Mouse (Mus musculus) urinary bladder, adult 18-20 months (tissue): Measurements from ENCODE around the gene Ercc8.
A peak's percentile ranks its signal among the peaks of the same experiment; 100 is the strongest.

Experiments
- DNase-seq, 2 experiments: peaks; one replicate each; pipeline ENCODE4 v3.0.0; 2022; ENCODE audit warnings: low spot score in 2 of 2, mixed read lengths in 2 of 2

Gene Ercc8

DNA sequence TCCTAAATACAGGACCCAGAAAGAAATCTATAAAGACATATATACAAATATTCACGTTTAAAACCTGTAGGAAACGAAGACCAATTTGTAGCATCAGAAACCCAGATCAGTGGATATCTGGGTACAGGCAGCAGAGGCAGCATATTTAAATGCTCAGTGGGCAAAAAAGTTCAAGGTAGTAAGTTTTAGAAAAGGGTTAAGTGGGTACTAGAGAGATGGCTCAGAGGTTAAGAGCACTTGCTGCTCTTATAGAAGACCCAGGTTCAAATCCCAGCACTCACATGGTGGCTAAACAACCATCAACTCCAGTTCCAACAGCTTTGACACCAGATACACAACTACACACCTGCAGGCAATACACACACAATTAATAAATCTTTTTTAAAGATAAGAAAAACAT is 1.4 kb upstream of the Ercc8 start:
- no peak for DNase-seq

DNA sequence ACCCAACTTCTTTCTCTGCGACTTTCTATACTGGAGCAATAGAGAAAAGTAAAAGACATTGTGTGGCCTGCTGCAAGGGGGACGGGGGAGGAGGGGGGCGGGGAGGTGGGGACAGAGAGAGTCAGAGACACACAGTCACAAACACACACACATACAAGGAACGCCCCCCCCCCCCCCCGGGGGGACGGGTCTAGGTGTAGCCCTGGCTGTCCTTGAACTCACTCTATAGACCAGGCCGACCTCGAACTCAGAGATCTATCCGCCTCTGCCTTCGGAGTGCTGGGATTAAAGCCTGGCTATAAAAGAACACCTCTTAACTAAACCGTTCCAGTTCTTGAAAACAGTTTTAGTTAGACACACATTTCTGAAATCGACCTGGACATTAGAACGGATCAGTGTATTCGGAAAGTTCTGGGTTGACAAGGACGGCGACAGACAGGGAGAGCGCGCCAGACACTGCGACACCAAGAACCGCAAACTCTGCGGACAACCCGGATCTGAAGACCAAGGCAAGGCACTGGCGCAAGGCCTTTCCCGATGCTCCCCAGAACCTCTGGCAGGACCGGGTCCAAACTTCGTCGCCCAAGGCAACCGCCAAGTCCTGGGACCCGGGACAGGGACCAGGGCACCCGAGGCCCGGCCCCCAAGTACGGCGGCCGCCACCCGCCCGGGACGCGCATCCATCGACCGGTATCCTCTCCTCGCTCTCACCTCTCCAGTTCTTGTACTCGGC is 633 bp upstream of the Ercc8 start:
- DNase-seq, result peak in 1 of 2 experiments; percentile 4

GRCm38 (mm10) chr13:108159241-108159575 is 677 bp downstream of the Ercc8 start:
- DNase-seq, result no peak

DNA sequence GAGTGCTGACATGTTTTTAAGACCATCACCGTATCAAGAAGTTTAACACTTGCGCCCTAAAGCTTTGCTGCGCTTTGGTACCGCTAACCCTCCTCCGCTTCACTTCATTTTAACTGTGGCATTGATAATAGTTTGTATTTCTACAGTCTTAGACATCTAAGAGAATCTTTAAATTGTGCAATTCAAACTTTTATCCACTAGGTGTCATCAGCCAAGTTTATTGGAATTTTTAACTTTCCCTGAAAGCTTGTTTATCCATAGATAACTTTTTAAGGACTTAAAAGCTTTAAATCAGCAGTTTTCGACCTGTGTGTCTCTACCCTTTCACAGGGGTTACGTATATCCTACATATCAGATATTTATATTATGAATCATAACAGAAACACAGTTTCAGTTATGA is 1.4 kb downstream of the Ercc8 start:
- DNase-seq, result no peak

DNA sequence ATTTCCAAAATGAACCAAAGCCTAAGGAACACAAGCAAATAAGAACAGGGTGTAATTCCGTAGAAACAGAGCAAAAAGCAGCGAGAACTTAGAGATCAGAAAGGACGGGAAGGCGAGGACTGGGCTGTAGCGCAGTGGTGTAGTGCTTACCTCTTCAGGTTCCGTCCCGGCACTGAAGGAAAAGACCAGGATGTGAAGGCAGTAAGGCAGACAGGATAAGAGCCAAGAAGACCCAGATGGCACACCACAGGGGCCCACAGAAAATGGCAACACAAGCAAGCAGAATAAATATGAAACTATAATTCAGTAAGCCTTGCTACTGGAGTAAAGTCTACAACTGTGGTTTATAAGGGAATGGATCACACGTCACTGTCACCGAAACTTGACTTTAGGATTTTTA is 5.4 kb downstream of the Ercc8 start:
- DNase-seq, result no peak

- DNase-seq, result no peak
These were observed 6.1 kb downstream of the Ercc8 start for GRCm38 (mm10) chr13:108164621-108165020.

- no peak for DNase-seq
These were observed 11.5 kb downstream of the Ercc8 start for GRCm38 (mm10) chr13:108170002-108170401.

DNA sequence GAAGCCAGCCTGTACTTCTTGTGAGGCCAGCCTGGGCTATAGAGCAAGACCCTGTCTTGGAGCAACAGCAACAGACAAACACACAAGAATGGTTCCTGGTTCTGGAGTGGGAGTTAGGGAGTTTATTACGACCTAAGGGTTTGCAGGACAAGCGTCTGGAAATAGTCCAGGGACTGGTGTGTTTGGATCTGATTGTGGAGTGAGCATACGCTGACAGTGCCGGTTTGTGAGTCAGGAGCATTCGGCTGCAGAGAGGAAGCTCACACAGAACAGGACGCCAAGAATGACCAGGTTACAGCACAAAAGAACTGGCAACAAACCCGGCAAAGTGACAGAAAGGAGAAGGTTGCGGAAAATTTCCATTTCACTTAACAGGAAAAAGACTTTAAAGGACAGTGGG is 12.0 kb downstream of the Ercc8 start:
- DNase-seq, result no peak

DNA sequence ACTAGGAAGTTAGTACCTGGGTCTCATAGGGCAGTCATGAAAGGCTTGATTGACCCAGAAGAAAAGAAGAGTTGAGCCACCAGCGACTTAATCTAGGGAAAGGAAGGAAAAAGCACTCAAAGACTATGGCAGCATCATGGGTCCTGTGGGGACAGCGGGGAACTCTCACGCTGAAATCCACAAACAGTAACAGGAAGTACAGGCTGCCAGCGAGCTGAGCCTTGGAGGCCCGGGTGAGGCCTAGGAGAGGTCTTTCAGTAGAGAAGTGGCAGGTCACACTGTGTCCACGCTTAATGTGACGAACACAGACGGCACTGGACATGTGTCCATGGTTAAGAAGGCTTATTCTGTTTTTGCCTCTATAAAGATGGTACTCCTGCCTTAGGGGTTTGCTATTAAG is 21.1 kb downstream of the Ercc8 start:
- no peak for DNase-seq

DNA sequence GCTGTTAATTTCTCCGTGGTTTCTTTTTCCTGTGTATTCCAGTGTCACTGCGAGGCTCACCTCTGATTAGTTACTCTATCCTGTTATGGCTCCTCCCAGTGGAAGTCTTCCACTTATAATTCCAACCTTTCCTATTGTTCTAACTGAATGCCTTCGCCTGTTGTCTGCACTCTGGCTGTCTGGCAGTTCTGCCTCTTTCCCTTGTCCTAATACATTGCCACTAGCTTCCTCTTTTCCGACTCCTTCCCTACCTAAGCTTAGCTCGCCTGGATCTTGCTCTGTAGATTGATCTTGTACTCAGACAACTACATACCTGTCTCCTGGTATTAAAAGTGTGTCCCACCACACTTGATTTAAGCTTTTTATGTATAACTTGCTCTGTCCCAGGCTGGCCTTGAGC is 22.3 kb downstream of the Ercc8 start:
- DNase-seq, result no peak

DNA sequence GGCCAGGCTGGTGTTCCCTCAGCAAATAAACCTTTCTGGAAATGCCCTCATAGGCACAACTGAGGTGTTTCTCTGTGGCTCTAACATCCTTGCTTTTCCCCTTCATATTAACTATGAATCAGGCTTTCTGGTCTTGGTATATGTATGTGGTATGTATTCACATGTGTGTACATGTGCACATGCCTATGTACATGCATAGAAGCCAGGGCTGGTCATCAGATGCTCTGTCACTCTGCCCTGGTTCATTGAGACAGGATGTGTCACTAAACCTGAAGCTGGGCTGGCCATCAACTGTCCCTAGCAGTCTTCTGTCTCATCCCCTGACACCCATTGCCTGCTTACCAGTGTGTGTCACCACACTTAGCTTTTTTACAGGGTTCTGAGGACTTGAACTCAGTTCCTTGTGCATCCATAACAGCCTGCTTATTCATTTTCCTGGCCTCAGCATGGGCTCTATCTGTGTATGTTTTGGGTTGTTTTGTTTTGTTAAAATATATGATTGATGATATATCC is 26.3 kb downstream of the Ercc8 start:
- no peak for DNase-seq

DNA sequence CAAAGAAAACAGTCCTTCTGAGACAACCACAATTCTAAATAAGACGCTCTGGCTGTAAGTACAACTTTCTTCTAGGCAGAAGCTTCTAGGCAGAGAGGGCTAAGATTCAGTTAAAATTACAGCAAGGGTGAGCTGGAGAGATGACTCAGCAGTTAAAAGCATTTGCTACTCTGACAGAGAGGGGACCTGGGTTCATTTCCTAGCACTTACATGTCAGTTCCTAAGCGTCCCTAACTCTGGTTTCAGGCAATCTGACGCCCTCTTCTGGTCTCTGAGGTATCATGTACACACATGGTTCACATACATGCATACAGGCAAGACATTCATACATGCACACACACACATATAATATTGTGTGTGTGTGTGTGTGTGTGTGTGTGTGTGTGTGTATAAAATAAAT is 27.0 kb downstream of the Ercc8 start:
- no peak for DNase-seq

- DNase-seq, result no peak
These were observed 29.5 kb downstream of the Ercc8 start for GRCm38 (mm10) chr13:108187994-108188393.

DNA sequence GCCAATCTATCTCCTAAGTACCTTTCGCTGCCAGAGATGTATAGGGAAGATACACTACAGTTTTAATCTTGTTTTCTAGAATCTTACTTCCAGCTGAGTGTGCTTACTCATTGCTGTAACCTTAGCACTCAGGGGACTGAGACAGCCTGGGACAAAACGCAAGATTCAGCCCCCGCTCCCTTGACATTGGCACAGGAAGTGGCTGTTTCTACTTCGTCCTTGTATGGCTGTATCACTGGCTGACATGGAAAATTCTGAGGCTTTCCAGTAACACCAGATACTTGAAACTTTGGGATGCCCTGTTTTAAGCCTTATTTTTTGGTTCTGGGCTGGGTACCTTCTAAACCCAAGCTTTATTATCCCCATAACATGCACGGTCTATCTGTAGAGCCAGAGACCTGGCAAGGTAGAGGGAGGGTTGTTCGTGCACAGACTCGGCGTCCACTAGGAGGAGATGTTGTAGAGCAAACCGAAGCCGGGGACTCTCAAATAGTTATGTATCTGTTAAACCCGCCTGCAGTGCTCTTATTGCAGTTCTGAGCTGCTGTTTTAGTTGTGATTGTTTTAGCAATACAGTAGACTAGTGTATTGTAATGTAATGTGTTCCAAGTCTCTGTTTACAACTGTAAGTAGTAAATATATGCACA is 32.7 kb downstream of the Ercc8 start:
- DNase-seq, result peak in 1 of 2 experiments; percentile 34

DNA sequence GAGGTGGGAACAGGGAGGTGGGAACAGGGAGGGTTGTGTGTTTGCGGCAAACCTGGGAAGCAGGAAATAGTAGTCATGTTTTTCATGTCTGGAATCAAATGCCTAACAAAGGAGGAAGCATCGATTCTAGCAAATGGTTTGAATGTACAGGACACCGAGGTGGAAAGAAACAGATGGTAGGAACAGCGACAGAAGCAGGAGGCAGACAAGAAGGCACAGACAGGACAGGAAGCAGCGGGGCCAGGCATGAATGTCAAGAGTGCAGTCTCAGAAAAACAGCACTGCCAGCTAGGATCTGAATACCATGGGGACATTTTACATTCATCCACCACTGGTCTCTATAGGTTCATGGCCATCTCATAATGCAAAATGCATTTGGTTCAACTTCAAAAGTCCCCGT is 36.9 kb downstream of the Ercc8 start:
- no peak for DNase-seq

- no peak for DNase-seq
These were observed 46.3 kb downstream of the Ercc8 start for GRCm38 (mm10) chr13:108204857-108205256.

DNA sequence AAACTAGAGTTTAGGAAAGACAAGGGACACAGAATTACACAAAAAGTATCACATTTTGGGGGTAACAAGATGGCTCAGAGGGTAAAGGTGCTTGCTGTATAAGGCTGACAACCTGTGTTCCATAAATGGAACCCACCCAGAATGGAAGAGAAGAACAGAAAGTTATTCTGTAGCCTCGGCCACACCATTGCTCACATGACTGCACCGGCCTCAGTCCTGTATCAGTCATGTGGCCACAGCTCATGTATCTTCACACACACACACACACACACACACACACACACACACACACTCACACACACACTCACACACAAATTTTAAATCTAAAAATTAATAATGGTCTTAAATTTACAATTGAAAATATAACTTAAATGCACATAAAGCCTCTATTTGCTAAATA is 48.9 kb downstream of the Ercc8 start:
- no peak for DNase-seq

DNA sequence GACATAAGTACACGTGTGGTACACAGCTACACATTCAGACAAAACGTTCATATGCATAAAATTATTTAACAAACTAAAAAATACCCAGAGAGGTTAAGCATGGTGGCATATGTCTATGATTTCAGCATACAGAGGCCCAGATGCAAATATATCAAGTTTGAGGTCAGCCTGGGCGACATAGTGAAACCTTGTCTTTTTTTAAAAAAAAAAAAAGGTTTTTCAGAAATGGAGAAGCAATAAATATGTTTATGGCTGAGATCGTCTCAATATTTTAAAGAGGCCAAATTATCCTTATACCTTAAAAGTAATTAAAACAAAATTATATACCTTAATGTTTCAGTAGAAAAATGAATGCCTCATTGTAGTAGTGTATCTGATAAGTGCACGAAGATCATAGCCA is 49.6 kb downstream of the Ercc8 start:
- DNase-seq, result no peak

GRCm38 (mm10) chr13:108210960-108211359 is 52.4 kb downstream of the Ercc8 start:
- DNase-seq, result no peak

GRCm38 (mm10) chr13:108212397-108213018 is 54.0 kb downstream of the Ercc8 start:
- DNase-seq, result no peak

DNA sequence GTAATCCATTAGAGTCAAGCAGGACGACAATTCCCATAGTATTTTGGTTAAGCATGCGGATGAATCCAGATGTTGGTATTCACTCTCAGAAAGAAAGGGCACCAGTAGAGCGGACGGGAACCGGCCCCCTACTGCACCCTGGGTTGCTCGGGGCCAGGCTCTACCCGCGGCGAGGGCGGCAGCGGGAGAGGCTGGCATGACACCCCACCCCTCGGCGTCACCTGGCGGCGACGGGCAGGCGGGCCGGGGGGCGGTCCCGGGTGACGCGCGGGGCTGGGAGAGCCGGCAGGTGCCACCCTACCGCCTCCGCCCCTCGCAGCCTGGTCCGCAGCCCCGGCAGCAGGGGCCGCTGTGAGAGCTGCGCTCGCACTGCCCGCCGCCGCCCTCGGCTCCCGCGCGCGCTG is 55.6 kb downstream of the Ercc8 start, which contains the start of gene Elovl7:
Gene Elovl7, plus strand, starts transcription at position 324 of the 404 bp plus-strand sequence.
- DNase-seq, result peak; percentile 74 to 81

DNA sequence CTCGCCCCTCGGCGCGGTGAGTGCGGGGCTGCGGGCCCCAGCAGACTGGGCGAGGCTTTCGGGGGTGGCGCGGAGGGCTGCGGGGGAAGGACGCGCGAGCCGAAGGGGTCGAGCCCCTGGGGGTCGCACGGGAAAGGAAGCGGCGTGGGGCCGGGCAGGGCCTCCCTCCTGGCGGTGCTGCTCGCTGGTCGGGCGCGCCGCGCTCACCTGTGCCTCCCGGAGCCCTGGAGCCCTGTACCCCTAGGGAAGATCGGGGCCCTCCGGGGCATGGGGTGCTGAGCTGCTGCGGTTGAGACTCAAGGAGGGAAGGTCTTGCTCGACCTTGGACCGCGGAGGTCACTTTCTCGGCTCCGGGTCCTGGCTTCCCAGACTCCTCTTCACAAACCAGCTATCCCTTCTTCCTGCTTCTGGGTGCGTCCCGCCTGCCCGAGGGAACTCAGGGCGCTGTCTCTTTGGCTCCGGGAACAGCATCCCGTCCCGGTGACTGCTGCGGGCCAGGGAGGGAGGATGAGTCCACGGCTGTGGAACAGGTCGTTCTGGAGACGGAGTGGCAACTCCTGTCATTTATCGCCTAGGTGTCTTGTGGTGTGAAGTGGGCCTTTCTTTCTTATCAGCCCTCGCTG is 56.1 kb downstream of the Ercc8 start:
- DNase-seq, result peak in 1 of 2 experiments; percentile 62
